Mouse (Mus musculus): ENCODE measurements around the gene 5730409E04Rik.

The 5730409E04Rik gene

GRCm38 (mm10) chr4:126609606-126610181 lies at the start of gene 5730409E04Rik:
Gene 5730409E04Rik (plus strand): TSS chr4:126609818.
- DNase-seq: peak; percentile 82

- no peak for DNase-seq
These were observed 45.8 kb upstream of the 5730409E04Rik start for GRCm38 (mm10) chr4:126563798-126564197.

- DNase-seq: no peak
These were observed 42.4 kb upstream of the 5730409E04Rik start for GRCm38 (mm10) chr4:126567243-126567642.

GRCm38 (mm10) chr4:126569783-126570182 lies 39.8 kb upstream of the 5730409E04Rik start:
- DNase-seq: no peak

GRCm38 (mm10) chr4:126576281-126576680 lies 33.3 kb upstream of the 5730409E04Rik start:
- no peak for DNase-seq

- DNase-seq: no peak
These were observed 31.7 kb upstream of the 5730409E04Rik start for GRCm38 (mm10) chr4:126577920-126578319.

GRCm38 (mm10) chr4:126579077-126579476 lies 30.5 kb upstream of the 5730409E04Rik start:
- no peak for DNase-seq

GRCm38 (mm10) chr4:126585739-126586138 lies 23.9 kb upstream of the 5730409E04Rik start:
- no peak for DNase-seq

- DNase-seq: no peak
These were observed 17.6 kb upstream of the 5730409E04Rik start for GRCm38 (mm10) chr4:126592039-126592438.

- peak; percentile 57 for DNase-seq
These were observed 9.5 kb upstream of the 5730409E04Rik start for GRCm38 (mm10) chr4:126599971-126600754.

GRCm38 (mm10) chr4:126601597-126602444 lies 7.8 kb upstream of the 5730409E04Rik start:
- DNase-seq: peak; percentile 51

- DNase-seq: no peak
These were observed 7.2 kb upstream of the 5730409E04Rik start for GRCm38 (mm10) chr4:126602445-126602762.

- DNase-seq: no peak
These were observed 5.5 kb upstream of the 5730409E04Rik start for GRCm38 (mm10) chr4:126604141-126604540.

- DNase-seq: no peak
These were observed 3.9 kb upstream of the 5730409E04Rik start for GRCm38 (mm10) chr4:126605751-126606150.

GRCm38 (mm10) chr4:126611991-126612390 lies 2.4 kb downstream of the 5730409E04Rik start:
- DNase-seq: no peak

GRCm38 (mm10) chr4:126616312-126616711 lies 6.7 kb downstream of the 5730409E04Rik start:
- no peak for DNase-seq

- no peak for DNase-seq
These were observed 10.2 kb downstream of the 5730409E04Rik start for GRCm38 (mm10) chr4:126619691-126620330.

GRCm38 (mm10) chr4:126620349-126620874 lies 10.8 kb downstream of the 5730409E04Rik start:
- no peak for DNase-seq

- peak; percentile 21 for DNase-seq
These were observed 17.5 kb downstream of the 5730409E04Rik start for GRCm38 (mm10) chr4:126627021-126627681.

- no peak for DNase-seq
These were observed 22.3 kb downstream of the 5730409E04Rik start for GRCm38 (mm10) chr4:126631922-126632321.

GRCm38 (mm10) chr4:126632668-126633067 lies 23.1 kb downstream of the 5730409E04Rik start:
- DNase-seq: no peak

GRCm38 (mm10) chr4:126636330-126636729 lies 26.7 kb downstream of the 5730409E04Rik start:
- no peak for DNase-seq

Data from kidney, adult 9 months (tissue).